Mouse (Mus musculus) lung, postnatal 14 days (tissue): Measurements from ENCODE around the gene Osm.

Experiments
- DNase-seq: peaks from one replicate; pipeline ENCODE4 v3.0.0; 2021

Osm gene

GRCm38 (mm10) chr11:4216248-4217000 is 19.8 kb upstream of the Osm start:
- peak; percentile 77 for DNase-seq

DNA sequence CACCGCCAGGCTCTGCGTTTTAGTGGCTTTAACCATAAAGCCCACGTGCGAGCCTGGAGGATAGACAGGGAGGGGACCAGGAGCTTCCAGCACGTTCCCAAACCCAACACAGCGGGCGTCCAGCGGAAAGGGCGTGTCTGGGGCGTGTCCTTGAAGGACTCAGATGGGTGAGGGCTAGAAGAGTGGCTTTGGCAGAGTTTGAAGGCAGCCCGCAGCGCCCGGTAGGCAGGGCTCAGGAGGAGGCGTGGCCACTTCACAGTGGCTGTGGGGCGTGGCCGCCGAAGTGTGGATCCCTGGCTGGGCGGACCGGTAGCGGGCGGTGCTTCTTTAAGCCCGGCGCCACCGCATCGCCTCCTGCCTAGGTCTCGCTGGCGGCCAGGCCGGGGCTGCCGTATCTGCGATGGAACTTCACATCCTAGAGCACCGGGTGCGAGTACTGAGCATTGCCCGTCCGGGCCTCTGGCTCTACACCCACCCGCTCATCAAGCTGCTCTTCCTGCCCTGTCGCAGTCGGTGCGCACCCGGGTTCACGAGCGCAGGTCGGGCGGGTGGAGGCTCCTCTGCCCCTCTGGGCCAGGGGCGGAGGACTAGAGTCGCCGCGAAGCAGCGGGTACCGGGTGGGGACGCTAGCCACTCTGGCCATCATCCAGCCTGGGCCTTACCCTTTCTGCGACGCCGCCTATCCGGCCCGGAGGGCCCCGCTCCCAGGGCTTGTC is 18.1 kb upstream of the Osm start, which contains the start of gene Castor1:
Gene Castor1, plus strand, starts transcription at position 312 of the 716 bp plus-strand sequence.
- peak; percentile 95 for DNase-seq

- no peak for DNase-seq
Measured at GRCm38 (mm10) chr11:4218637-4219036, 17.6 kb upstream of the Osm start.

DNA sequence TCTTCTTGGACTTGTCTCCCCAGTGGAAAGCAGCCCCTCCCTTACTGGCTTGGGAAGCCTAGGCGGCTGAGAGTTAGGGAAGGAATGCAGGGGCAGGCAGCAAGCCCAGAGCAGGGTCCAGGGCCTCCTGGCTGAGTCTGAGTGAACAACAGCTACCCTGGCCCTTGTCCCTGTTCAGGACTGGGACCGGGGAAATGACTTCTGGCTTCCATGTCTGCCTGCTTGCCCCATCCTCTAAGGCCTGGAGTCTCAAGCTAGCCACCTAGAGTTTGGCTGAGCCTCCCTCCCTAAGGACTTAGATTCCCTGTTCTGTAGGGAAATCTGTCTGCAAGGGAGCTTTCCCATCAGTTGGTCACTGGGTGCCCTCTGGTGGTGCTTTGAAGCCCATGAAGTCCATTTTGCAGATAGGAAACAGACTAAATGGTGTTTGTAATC is 16.9 kb upstream of the Osm start:
- DNase-seq = peak; percentile 82

DNA sequence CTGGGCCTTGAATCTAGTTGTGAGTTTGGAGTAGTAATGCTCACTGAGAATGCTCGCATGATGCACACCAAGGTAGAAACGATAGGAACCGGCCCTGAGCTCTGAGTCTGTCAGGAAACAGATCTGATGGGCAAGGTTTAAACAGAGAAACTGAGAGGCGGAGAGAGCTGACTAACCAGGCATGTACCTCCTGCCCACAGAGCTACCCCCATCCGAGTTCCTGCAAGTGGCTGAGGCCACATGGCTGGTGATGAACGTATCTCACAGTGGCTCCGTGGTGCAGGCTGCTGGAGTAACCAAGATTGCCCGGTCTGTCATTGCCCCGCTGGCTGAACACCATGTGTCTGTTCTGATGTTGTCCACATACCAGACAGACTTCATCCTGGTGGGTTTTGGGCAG is 16.3 kb upstream of the Osm start:
- no peak for DNase-seq

DNA sequence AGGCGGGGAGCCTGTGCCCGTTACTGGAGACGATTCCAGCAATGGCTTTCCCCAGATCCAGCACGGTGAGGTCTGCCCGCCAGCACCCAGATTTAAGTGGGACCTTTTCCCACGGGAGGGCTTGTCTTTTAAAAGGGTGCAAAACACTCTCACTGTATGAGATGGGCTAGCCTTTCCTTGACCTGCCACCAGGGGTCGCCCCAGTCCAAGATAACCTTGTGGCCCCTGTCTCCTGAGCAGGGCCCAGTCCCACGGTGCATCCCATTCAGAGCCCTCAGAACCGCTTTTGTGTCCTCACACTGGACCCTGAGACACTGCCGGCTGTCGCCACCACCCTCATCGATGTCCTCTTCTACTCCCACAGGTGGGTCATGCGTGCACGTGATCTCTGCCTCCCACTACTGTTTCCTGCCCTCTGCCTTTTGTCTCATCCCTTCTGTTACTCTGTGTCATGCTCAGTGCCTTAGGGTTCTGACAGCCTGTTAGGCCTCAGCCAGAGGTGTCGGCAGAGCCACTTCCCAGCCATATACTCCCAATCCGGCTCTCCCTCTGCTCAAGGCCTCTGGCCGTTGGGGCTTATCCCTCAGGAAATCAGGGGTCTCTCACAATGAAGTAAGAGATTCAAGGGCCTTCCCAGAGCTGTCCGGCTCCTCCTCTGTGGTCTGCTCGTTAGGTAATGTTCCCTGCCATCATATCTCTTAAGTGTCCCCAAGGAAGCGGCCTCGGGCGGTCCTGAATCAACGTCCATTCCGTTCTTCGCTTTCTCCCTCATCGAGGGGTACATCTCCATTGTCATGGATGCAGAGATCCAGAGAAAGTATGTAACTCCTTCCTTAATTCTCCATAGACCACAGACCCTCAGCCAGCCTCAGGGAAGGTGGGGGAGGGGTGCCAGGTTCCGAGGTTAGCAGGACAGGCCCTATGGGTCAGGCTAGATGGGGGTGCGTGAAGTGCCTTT is 15.5 kb upstream of the Osm start:
- peak; percentile 88 for DNase-seq

- no peak for DNase-seq
Measured at GRCm38 (mm10) chr11:4222046-4222950, 13.9 kb upstream of the Osm start.

- no peak for DNase-seq
Measured at GRCm38 (mm10) chr11:4223393-4224188, 12.6 kb upstream of the Osm start.

GRCm38 (mm10) chr11:4224223-4224622 is 12.0 kb upstream of the Osm start:
- no peak for DNase-seq

DNA sequence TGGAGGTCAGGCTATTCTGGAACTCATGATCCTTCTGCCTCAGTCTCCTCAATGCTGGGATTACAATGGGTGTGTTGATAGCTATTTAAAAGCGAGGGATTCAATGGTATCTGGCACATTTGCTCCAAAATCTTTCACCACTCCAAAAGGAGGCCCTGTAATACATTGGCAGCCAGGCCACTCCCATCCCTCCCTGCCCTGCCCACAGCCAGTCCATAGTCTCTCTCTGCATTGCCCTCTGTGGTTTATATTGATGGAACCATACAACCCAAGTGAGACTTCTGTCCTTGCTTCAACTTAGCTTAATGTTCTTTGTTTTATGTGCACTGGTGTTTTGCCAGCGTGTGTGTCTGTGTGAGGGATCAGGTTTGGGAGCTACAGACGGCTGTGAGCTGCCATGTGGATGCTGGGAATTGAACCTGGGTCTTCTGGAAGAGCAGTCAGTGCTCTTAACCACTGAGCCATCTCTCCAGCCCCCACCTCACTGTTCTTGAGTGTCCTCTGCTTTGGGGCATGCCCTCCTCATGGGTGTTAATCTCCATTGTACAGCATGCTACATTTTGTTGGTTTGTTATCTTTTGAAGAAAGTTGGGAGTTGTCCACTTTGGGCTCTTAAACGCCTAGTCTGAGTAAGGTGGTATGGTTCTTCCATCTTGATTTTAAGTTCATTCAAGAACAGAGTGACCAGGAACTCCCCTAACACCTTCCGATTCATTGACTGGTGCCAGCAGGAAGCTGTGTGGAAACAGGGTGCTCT is 9.5 kb upstream of the Osm start:
- DNase-seq = no peak

DNA sequence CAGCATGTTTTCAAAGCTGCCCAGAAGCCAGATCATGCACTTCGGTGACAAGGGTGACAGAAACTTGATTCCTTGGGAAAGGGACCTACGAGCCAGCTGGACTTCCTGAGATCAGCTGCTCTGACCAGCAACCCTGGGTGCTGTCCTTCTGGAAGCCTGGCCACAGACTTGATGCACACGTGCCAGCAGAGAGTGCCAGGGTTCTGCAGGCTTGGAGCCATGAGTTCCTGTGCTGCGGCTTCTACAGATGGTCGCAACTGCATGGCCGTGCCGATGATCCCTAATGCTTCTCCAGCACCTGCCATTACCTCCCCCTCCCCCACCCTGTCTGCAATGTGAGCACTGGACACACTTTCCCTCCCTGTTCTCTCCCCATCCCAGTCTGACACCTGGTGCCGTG is 7.8 kb upstream of the Osm start:
- DNase-seq = no peak

GRCm38 (mm10) chr11:4229841-4230240 is 6.4 kb upstream of the Osm start:
- DNase-seq = no peak

GRCm38 (mm10) chr11:4231435-4231834 is 4.8 kb upstream of the Osm start:
- DNase-seq = no peak

DNA sequence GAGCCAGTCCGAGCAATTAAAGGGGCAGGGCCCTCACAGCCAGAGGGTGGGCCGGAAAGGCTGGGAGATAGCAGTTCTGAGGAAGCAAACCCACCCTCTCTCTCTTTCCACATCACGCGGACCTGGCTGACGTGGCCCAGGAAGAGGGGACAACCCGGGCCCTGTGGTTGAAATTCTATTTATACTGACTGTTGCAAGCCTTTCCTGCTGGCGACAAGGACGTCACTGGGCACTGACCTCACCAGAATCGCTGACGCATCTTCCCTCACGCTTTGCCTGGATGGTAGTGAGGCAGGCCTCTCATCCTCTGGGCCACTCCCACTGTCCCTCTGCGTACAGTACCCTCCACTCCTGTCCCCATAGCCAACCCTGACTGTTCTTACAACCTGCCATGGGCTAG is 3.6 kb upstream of the Osm start:
- DNase-seq = no peak

- no peak for DNase-seq
Measured at GRCm38 (mm10) chr11:4235052-4235655, 1.1 kb upstream of the Osm start.

DNA sequence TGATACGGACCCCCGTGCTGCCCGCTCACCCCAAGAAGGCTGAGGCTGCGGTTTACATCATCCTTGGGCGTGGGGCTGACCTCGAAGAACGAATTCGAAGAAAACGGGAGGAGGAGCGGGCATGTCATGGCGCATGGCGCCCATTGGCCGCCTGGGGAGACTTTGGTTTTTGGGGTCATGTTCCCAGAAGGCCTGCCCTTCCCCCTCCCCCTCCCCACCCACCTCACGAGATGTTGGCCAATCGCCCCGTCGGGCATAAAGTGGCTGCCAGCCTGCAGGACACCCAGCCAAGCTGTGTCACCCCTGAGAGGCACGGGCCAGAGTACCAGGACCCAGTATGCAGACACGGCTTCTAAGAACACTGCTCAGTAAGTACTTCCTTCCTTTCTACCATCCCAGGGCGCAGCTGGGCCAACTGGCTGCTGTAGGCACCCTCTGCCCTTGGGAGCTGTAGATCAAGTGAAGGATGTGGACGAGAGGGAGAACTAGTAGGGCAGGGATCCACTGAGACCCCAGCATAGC is 387 bp downstream of the Osm start:
- DNase-seq = no peak

- DNase-seq = no peak
Measured at GRCm38 (mm10) chr11:4237389-4237912, 1.2 kb downstream of the Osm start.

DNA sequence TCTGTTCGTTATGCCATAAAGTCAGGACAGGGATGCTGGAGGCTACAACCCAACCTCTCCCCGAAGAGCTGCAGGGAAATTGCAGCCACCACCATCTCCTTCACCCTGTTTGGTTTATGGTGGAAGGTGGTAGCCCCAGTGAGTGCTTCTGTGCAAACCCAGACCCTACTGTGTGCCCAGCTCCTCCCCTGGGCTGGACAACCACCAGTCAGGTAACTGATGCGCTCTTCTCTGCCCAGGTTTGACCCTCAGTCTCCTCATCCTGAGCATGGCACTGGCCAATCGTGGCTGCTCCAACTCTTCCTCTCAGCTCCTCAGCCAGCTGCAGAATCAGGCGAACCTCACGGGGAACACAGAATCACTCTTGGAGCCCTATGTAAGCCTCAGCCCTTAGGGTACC is 1.9 kb downstream of the Osm start:
- DNase-seq = no peak

DNA sequence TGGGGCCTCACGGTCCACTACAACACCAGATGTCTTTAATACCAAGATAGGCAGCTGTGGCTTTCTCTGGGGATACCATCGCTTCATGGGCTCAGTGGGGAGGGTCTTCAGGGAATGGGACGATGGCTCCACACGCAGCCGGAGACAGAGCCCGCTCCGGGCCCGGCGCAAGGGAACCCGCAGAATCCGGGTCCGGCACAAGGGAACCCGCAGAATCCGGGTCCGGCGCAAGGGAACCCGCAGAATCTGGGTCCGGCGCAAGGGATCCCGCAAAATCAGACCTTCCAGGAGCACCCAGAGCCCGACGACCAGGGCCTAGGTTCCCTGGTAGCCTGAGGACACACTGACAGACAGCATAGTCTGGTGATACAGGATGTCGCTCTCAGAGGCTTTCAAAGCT is 3.5 kb downstream of the Osm start:
- no peak for DNase-seq

GRCm38 (mm10) chr11:4240151-4240550 is 3.9 kb downstream of the Osm start:
- DNase-seq = no peak
